Mouse (Mus musculus) small intestine, adult 2 months (tissue): ENCODE data around the gene Ntm. TPM values are rescaled to one million over a fixed set of nuclear protein-coding genes. Genes with fewer than 3 reads are reported as not detected.

Source experiments
- H3K27ac ChIP-seq: fragments of 200-500 bp; 2 replicates; pipeline ENCODE4 v1.5.1; 2012; ENCODE audit warnings: low read depth, low read length, control low read depth, inconsistent platforms; ENCODE audit not compliant: insufficient read depth
- H3K27me3 ChIP-seq: fragments of 200-500 bp; 2 replicates; pipeline ENCODE4 v1.6.1; 2012; ENCODE audit warnings: mild to moderate bottlenecking, moderate library complexity, low read length, inconsistent platforms; ENCODE audit not compliant: control insufficient read depth, insufficient read depth
- H3K36me3 ChIP-seq: fragments of 200-500 bp; 2 replicates; pipeline ENCODE4 v1.6.1; 2012; ENCODE audit warnings: mild to moderate bottlenecking, low read length, control low read depth, inconsistent platforms; ENCODE audit not compliant: control insufficient read depth, insufficient read depth
- H3K4me1 ChIP-seq: fragments of 200-500 bp; 2 replicates; pipeline ENCODE4 v1.6.1; 2012; ENCODE audit warnings: low read length, inconsistent platforms, mixed read lengths; ENCODE audit not compliant: control insufficient read depth, insufficient read depth, insufficient read length
- H3K4me3 ChIP-seq: fragments of 200-500 bp; 2 replicates; pipeline ENCODE4 v1.5.1; 2012; ENCODE audit warnings: low read depth, mild to moderate bottlenecking, control low read depth, inconsistent platforms, low read length, moderate library complexity
- CTCF ChIP-seq: fragments of 200-500 bp; IDR thresholded peaks from 2 replicates; pipeline ENCODE4 v1.5.1; 2012; ENCODE audit warnings: low read depth, mild to moderate bottlenecking, control low read depth, inconsistent platforms, low read length, moderate library complexity, mixed read lengths; ENCODE audit not compliant: insufficient replicate concordance, insufficient read length; ENCODE audit errors: extremely low read depth
- POLR2A ChIP-seq: fragments of 200-500 bp; IDR thresholded peaks from 2 replicates; pipeline ENCODE4 v1.6.1; 2012; ENCODE audit warnings: low read depth, mild to moderate bottlenecking, control low read depth, inconsistent platforms, low read length, moderate library complexity
- WGBS: fragments of 180-500 bp; shearing (Covaris S2); methylation state at CpG from one replicate; pipeline ENCODE4 v1.1.7; 2018; 5-methylcytosine and 5-hydroxymethylcytosine counted together
- polyA plus RNA-seq: library from polyadenylated mRNA; depleted of rRNA; stranded (reverse); fragments of >200 nt; gene quantifications from 2 replicates; pipeline ENCODE4 v1.2.3, GENCODE M21; 2012

The Ntm gene
- polyA plus RNA-seq, 1 experiment: 0.10 TPM

DNA sequence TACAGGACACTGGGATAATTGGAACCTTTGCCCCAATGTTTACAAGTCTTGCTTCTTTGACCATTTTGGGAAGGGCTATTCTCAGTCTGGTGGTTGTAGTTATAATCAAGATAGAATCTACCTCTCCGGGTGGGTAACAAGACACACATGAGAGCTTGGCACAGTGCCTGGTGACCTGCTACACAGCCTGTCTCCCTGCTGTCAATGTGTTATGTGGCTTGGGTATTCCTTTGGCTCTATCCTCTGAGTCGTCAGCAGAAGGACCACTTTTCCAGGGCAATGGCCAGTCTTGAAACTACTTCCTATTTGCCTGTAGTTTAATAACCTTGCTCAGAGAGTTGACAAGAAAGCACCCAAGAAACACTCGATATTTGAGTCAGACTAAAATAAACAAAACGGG lies 575.8 kb downstream of the Ntm start:
- Histone ChIP-seq H3K36me3 (no peaks in the 10 kb centered on the region), H3K27me3 (no peaks in the 10 kb centered on the region), H3K4me3 (no peak overlapping the region), H3K4me1 (no peaks in the 10 kb centered on the region), H3K27ac (no peak overlapping the region)
- WGBS: 38% methylated on average over 4 of the region's 4 CpGs
- no peak for TF ChIP-seq POLR2A
- TF ChIP-seq CTCF: no peak

- H3K4me3 ChIP-seq: no peak overlapping the region
- H3K27me3 ChIP-seq: no peaks in the 10 kb centered on the region
- H3K4me1 ChIP-seq: no peaks in the 10 kb centered on the region
- no peak for TF ChIP-seq CTCF
- no peak for TF ChIP-seq POLR2A
- no peak overlapping the region for H3K27ac ChIP-seq
- H3K36me3 ChIP-seq: no peaks in the 10 kb centered on the region
- 49% methylated on average over 12 of the region's 12 CpGs for WGBS
Observed at GRCm38 (mm10) chr9:29377172-29378002, 585.6 kb downstream of the Ntm start.

- WGBS: 87% methylated on average over 3 of the region's 3 CpGs
- no peaks in the 10 kb centered on the region for H3K36me3 ChIP-seq
- H3K27me3 ChIP-seq: no peaks in the 10 kb centered on the region
Observed at GRCm38 (mm10) chr9:29371341-29371740, 591.6 kb downstream of the Ntm start.

DNA sequence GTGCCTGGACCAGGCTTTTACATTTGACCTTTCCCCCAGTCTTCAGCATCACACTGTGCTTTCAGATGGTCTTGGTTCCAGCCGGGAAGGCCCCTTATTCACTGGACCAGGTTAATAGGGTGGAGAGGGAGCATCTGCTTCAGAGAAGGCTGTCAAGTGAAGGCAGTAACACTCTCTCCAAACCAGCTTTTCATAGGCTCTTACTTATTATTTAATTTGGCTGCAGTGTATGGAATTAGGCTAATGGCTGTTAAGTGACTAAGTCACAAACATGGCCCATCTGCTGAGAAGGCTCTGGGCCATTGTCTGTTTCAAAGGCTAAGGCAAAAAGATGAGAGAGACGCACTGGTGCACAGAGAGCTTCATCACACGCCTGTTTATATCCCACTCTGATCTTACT lies 593.3 kb downstream of the Ntm start:
- Histone ChIP-seq H3K36me3 (no peaks in the 10 kb centered on the region), H3K27me3 (no peaks in the 10 kb centered on the region), H3K4me3 (no peak overlapping the region), H3K4me1 (no peaks in the 10 kb centered on the region), H3K27ac (no peak overlapping the region)
- 81% methylated on average over 3 of the region's 3 CpGs for WGBS
- TF ChIP-seq POLR2A: no peak
- no peak for TF ChIP-seq CTCF

More at GRCm38 (mm10) chr9:29371341-29371740, 591.6 kb downstream of the Ntm start:
- Histone ChIP-seq H3K4me1 (no peaks in the 10 kb centered on the region), H3K4me3 (no peak overlapping the region), H3K27ac (no peak overlapping the region)
- TF ChIP-seq POLR2A: no peak
- no peak for TF ChIP-seq CTCF

- WGBS: 59% methylated on average over 3 of the region's 3 CpGs
- Histone ChIP-seq H3K36me3 (no peaks in the 10 kb centered on the region), H3K27me3 (no peaks in the 10 kb centered on the region), H3K27ac (no peak overlapping the region), H3K4me3 (no peak overlapping the region), H3K4me1 (no peaks in the 10 kb centered on the region)
- no peak for TF ChIP-seq POLR2A
- TF ChIP-seq CTCF: no peak
Observed at GRCm38 (mm10) chr9:29368291-29368690, 594.6 kb downstream of the Ntm start.

- 82% methylated on average over 4 of the region's 4 CpGs for WGBS
- Histone ChIP-seq H3K36me3 (no peaks in the 10 kb centered on the region), H3K4me3 (no peak overlapping the region), H3K4me1 (no peaks in the 10 kb centered on the region), H3K27ac (no peak overlapping the region), H3K27me3 (no peaks in the 10 kb centered on the region)
- no peak for TF ChIP-seq CTCF
- no peak for TF ChIP-seq POLR2A
Observed at GRCm38 (mm10) chr9:29357796-29358195, 605.1 kb downstream of the Ntm start.

DNA sequence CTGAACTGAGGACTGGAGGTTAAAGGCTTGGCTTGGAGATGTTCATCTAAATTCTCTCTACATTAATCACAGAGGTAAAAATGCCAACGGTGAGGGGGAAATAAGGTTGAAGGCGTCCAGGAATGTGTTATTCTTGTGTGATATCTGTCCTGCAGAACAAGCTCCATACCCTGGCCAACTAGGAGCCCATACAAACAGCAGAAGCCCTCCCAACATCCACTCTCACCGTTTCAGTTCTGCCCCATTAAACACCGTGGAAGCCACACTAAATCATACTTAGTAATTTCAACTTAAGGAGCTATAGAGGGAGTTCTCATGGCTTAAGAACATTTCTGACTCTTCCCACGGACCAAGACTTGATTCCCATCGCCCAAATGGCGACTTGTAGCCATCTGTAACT lies 620.6 kb downstream of the Ntm start:
- WGBS: 73% methylated on average over 7 of the region's 7 CpGs

DNA sequence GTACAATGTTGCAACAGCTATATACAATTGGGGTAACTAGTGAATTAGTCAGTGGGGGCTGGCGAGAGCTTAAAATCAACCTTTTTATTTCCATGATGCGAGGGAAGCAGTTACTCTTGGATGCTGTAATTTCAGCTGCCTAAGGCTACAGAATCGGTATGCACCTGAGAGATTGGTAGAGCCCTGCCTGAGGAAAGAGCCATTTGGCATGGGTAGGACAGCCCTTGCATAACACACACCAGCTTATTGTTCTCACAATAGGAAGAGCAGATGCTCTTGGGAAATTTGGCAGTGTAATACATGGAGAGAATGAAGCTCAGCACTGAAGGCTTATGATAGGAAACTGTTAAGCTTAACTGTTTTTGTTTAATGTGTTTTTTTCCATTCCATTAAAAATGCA lies 621.6 kb downstream of the Ntm start:
- H3K4me3 ChIP-seq: no peak overlapping the region
- no peak for TF ChIP-seq POLR2A
- TF ChIP-seq CTCF: no peak
- no peak overlapping the region for H3K27ac ChIP-seq
- no peaks in the 10 kb centered on the region for H3K36me3 ChIP-seq
- H3K4me1 ChIP-seq: no peaks in the 10 kb centered on the region
- 92% methylated on average over 3 of the region's 3 CpGs for WGBS
- no peaks in the 10 kb centered on the region for H3K27me3 ChIP-seq

More for the DNA sequence above, 620.6 kb downstream of the Ntm start:
- Histone ChIP-seq H3K36me3 (no peaks in the 10 kb centered on the region), H3K4me3 (no peak overlapping the region), H3K27ac (no peak overlapping the region), H3K4me1 (no peaks in the 10 kb centered on the region), H3K27me3 (no peaks in the 10 kb centered on the region)
- TF ChIP-seq POLR2A: no peak
- no peak for TF ChIP-seq CTCF
